Mouse (Mus musculus) ovary, adult 18-20 months (tissue): ENCODE results near the gene Ckmt1.
"Not testable (repeated sequence)": the region's sequence is repeated elsewhere in the genome, so short reads cannot be mapped to it uniquely, and the experiment has no call there.

Experiments
- DNase-seq: peaks from one replicate; pipeline ENCODE4 v3.0.0; 2022; ENCODE audit warnings: low spot score, mixed read lengths

Gene Ckmt1

DNA sequence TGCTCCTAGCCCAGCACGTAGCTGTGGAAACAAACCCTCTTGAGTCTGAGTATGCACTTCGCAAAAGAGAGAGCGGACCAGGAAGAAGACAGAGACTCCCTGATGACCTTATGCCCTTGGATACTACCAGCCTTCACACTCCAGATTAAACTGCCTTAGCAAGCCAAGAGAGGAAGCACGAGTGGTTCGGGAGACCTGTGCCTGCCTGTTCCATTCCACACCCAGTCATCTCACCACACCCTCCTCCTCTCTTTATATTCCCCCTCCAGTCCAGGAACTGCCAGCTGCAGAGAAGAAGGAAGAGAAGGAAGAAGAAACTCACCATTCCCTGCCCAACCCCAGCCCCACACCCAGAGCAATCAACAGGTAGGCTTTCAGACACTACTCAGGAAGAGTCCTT, at the start of gene Ckmt1:
Ckmt1 (plus strand) TSS at position 221 of the 400 bp plus-strand sequence.
- no peak for DNase-seq

DNA sequence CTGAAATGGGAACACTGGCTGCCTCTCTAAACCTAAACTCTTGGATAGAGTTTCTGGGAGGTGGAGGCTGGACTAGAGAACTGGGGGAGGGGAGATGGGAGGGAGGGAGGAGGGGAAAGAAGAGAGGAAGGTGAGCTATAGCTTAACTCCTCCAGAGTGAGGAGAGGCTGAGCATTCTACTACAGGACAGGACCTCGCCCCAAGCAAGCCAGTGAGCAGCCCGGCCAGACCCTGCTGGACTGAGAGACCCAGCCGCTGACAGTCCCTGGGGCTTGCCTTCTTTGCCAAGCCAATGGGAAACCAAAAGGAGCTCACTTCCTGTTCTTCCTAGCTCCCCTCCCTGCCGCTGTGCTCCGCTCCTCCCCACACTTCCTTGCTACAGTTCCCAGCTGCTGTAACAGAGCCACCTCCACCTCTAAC, 48.5 kb upstream of the Ckmt1 start:
- no peak for DNase-seq

DNA sequence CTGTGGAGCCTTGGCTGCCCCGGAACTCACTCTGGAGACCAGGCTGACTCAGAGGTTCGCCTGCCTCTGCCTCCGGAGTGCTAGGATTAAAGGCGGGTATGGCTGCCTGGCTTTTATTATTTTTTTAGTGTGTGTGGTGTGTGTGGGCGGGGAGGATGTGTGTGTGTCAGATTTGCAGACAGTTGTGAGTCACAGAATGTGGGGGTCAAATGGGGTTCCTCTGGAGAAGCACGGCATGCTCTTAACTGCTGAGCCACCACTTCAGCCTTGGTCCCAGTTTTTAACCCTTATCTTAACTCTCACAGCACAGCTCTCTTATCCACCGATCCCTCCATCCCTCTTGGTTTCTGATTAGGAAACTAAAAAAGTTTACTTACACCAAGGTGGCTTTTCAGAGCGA, 41.2 kb upstream of the Ckmt1 start:
- DNase-seq: no peak

DNA sequence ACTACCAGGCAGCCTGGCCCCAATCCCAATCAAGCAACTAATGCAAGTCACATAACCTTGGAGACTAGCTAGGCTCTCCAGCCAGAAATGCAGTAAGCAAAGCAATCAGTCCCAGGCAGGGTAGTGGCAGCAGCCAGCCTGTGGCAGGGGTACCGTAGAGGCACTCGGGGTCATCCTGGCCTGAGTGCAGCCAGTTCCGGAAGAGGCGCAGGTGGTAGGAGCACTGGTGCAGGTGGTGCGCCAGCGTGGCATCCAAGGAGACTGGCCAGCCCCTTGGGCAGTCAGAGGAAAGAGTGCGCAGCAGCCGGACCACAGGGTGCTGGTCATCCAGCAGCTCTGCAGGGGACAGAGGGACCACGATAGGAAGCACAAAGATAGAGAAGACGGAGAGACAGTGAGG, 34.5 kb upstream of the Ckmt1 start:
- DNase-seq: no peak

DNA sequence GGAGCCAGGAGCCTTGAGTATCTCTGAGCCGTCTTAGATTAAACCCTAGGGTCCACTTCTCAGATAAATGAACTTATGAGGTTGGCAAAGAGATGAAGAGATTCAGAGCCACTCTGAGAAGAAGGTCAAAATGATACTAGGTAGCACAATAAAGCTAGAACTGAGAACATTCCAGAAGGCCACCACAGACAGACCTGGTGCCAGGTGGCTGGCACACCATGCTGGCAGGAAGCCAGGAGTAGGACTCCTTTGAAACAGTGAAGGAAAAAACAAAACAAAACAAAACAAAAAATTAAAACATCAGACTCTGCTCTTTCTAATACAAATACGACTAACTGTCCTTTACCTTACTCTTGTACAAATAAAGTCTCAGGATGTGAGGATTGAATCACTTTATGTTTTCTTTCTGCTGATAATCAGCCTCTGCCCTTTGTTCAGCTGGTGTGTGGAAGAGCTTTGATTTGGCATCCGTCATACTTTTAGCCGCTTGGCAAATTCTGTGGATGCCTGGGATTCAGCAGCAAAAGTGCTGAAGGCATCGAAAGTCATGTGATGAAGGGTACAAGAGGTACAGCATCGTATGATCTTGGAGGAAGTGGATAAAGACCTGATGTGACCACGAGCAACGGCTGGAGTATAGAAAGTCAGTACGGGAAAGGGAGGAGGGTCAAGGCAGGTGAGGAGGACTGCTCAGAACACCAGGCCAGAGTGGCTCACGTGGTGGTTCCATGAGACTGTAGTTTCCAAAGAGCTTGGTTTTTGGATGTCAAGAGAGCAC, 33.6 kb upstream of the Ckmt1 start:
- DNase-seq: no peak

DNA sequence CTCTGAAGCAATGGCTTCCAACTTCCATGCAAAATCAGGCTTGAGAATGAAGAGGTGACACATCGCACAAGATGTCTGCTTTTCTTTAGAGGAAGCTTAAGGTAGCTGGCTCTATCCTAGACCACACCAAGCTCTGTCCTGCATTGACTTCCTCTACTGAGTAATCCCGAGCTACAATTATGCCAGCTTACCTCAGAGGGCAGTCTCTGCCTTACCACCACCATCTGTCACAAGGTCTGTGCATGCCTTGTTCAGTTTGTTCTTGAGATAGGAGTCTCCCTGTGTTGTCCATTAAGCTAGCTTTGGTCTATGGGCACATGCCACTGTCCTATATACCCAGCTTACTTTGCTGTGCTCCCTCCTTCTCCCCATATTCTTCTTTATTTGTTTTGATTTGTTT, 28.0 kb upstream of the Ckmt1 start:
- DNase-seq: no peak

DNA sequence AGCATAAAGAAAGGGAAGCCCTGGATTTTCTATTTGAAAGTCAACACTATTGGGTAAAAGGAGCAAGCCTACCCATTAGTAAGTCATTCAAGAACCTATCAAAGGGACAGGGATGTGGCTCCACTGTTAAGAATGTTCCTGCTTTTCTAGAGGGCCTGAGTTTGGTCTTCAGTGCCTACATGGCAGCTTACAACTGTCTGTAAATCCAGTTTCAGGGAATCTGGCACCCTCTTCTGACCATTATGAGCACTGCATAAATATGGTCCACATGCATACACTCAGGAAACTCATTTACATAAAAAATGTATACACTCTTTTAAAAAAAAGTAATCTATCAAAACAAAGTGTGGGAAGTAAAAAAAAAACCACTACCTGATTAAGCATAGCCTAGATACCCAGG, 18.5 kb upstream of the Ckmt1 start:
- DNase-seq: no peak

DNA sequence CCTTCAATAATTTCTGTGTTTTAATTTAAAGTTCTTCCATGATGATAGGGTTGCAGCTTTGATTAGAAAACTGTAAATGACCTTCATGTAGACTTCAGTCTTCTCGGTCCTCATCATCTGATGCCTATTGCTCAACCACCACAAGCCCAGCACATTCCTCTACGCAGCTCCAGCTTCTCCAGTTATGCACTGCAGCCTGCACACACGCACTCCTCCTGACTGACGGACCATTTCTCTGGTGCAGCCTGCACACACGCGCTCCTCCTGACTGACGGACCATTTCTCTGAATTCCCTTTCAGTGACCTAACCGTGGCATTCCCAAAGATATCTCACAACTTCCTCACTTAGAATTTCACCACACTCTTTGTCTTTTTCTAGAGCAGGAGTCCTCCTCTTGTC, 4.4 kb upstream of the Ckmt1 start:
- no peak for DNase-seq

DNA sequence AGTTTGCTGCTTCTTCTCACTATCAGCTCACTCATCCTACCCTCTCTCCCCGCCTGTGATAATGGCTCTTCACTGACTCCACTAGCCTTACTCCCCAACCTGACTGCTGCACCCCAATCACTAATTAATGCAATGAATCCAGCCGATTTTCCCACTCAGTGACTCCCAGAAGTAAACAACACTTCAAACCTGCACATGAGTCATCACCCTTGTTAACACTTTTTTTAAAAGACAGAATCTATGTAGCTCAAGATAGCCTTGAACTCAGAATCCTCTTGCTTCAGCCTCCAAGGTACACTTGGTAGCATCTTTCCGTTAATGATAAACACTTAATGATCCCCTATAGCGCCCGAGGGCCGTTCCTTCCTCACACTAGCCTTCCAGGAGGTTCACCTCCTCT, 3.1 kb upstream of the Ckmt1 start:
- DNase-seq: no peak

DNA sequence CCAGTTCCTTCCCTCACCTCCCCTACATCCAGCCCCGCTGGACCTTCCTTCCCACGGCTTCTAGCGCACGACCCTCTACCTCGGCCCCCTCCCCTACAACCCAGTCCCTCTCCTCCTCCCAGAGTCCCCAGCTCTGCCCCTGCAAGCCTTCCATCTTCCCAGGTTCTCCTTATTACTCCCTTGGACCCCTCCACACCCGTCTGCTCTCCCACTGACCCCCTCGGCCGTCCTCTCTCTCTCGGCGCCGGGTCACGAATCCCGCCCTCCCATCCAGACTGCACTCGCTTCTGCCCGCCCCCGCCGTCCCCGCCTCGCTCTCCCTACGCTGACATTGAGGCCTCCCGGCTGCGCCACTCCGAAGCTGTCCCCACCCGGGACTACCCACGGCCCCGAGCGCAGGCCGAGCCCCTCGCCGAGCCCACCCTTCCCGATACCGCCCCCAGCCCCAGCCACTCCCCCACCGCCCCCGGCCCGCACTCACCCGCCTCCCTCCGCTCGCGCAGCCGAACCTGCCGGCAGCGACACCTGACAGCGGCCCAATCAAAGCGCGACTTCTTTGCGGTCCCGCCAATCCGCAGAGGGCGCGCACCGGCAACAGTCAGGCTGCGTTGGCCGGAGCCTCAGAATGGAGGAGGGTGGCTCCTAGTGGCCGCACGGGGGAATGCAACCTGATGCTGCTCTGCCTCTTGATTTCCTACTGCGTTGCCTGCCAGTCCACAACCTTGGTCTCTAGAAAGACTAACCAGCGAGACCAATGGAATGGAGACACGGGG, 2.5 kb upstream of the Ckmt1 start, which contains the start of gene Ppip5k1:
Ppip5k1 (minus strand) TSS at position 577 of the 773 bp plus-strand sequence.
- DNase-seq: peak; percentile 94

DNA sequence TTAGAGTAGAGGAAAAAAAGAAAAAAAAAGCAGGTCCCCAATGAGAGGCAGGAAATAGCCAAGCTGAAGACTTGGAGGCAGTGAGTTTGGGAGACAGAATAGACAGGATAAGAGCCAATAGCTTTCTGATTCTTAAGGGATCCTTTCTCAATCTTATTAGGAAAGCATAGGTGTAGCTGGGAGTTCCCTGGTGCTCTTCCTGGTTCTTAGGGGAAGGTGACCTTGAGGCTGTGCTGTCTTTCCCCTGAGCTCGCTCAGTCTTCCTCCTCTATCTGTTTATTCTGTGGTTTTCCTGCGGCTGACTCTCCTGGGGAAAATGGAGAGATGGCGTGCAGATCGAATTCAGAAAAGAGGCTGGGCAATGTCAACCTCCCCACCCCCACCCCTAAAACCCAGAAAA, 447 bp downstream of the Ckmt1 start:
- DNase-seq: no peak

DNA sequence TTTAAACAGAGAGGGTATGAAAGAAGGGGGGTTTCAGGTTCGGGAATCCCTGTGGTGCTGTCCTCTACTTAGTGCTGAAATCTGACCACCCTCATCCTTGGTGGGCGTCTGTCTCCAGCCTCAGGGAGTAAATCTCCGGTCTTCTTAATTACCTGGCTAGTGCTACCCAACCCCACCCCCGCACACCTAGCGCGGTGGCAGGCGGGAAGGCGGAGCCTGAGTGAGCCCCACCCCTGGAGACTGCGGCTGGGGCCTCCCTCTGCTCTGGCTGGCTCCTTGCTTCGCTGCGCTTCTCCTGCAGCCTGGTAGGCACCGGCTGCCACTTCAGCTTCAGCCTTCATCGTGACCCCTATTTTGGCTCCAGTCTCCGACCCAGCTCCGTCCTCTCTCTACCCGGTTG, 867 bp downstream of the Ckmt1 start:
- DNase-seq: peak; percentile 32

DNA sequence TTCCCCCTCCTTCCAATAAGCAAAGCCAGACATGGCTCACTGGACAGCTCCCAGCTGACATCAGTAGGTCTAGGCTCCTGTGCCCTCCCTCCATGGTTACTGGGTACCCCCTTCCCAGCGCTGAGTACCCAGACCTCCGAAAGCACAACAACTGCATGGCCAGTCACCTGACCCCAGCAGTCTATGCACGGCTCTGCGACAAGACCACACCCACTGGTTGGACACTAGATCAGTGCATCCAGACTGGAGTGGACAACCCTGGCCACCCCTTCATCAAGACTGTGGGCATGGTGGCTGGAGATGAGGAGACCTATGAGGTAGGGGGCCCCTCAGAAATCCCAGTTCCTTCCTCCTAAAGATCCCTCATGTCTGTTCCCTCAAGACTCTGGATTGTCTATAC, 1.9 kb downstream of the Ckmt1 start:
- no peak for DNase-seq

DNA sequence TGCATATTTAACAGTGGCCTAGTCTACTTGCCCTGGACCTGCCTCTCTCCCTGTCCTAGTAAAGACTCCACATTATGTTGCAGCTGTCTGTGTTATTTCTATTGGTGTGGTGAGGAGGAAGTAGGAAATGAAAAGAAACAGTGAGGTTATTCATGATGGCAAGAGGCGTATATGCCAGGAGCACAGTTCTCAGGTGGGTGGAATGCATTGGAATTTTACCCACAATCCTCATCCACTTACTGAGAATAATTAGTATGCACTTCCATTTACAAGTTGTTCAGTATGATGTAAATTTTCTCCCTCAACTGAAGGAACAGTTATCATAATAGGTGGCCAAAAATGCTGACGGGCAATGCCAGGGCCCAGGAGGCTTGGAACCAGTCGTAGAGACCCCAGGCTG, 6.1 kb downstream of the Ckmt1 start:
- no peak for DNase-seq

DNA sequence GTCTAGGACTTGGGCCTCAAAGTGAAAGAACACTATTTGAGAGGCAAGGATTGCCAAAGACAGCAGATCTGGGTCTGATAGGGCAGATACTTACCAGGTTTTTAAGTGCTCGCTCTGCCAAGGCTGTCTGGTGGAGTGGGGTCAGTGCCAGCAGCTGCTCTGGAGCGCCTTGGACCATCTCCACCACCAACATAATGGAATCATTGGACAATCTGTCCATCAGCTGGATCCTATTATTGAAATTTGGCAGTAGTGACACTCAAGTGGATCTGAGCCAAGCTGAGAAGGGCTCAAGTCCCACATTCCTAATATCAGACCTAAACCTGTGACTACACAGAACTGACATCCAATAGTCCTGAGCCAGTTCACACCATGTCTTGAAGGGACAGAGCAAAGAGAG, 11.3 kb downstream of the Ckmt1 start:
- DNase-seq: no peak

DNA sequence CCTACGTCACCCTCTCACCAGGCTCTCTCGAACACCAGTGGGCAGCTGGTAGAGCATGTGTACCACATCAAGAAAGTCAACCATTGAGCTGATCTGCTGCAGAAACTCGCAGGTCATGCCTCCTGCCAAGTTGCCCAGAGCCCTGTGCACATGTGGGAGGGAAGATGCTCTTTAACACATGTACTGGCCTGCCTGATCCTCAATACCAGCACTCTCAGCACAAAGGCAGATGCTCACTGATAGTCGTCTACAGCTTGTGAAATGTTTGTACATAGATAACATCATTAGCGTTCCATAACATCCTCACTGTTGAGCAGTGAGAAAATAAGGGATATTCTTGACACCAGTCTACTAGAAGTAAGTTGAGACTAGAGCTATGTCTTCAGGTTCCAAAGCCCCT, 13.4 kb downstream of the Ckmt1 start:
- DNase-seq: no peak

DNA sequence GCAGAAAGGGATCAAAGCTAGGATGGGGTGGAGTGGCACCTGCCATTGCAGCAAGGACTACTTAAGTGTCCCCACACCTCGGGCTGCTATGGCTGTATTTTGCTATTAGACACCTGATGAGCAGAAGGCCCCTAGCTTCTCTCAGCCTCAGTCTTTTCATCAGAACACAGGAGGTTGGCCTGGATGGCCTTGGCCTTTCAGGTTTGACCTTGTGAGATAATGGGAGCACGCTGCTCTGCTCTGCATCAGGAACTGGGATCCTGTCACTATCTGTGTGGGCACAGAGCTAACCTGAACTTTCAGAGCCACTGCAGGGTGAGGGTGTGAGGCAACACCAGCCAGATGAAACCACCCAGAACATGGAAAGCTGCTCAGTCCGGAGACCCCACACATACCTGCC, 14.8 kb downstream of the Ckmt1 start:
- DNase-seq: no peak

DNA sequence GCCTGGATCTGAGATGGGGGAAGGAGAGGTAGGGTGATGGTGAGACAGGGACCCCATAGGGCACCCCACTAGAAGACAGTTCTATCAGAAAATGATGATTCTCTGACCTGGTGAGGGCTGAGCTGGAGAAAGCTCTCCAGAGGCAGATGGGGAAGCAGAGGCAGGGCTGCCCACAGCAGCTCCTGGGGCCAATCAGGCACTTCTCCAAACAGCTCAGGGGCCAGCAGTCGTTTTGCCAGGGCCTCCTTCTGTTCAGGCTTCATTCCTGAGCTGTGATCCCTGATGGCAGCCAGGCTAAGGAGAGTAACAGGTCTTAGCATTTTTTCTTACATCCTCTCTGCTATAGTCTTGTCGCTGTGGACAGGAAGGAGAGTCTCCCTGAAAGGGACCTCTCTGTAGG, 17.3 kb downstream of the Ckmt1 start:
- DNase-seq: no peak

DNA sequence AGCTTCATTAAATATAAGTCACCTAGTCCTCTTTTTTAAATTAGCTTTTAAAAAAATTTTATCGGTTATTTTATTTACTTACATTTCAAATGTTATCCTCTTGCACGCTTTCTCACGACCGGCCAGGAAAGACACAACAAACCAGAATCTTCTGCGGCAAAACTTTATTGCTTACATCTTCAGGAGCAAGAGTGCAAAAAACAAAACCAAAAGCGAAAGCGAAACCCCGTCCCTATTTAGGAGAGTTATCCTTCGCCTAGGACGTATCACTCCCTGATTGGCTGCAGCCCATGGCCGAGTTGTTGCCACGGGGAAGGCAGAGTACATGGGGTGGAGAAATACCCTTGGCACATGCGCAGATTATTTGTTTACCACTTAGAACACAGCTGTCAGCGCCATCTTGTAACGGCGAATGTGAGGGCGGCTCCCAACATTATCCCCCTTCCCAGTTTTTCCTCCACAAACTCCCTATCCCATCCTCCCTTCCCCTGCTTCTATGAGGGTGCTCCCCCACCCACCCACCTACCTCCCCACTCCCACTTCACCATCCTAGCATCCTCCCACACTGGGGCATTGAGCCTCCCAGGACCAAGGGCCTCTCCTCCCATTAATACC, 29.6 kb downstream of the Ckmt1 start, which contains the start of gene Strc:
Strc (minus strand) TSS at position 208 of the 615 bp plus-strand sequence.
- not testable (repeated sequence) for DNase-seq

DNA sequence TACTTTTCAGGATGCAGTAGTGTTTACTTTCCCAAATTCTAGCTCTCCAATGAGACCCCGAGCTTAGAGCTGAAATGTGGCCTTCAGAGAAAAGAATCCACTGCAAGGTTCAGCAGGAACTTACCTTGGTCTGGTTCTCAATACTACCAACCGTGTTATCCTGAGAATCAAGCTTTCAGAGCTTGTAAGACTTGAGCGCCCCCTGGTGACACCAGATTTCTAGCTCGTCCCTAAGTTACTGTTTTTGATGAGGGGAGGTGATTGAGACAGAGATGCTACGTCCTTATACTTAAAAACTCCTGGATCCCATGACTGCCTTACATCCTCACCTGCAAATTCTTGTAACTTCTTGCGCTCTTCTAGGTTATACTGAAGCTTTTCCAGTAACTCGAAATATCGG, 39.1 kb downstream of the Ckmt1 start:
- DNase-seq: peak; percentile 34

DNA sequence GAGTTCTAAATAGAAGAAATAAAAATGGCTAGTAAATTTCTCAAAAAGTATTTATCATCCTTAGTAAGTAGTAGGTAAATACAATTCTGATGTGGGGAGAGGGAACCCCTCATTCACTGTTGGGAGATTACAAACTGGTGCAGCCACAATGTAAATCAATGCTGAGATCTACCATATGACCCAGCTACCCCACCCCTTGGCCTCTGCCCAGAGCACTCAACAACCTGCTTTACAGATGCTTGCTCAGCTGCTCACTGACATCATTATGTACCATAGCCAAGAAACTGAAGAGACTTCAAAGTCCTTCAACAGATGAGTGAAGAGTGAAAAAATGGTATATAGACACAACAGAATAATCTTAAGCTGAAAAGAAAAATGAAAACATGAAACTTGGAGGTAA, 45.8 kb downstream of the Ckmt1 start:
- no peak for DNase-seq

DNA sequence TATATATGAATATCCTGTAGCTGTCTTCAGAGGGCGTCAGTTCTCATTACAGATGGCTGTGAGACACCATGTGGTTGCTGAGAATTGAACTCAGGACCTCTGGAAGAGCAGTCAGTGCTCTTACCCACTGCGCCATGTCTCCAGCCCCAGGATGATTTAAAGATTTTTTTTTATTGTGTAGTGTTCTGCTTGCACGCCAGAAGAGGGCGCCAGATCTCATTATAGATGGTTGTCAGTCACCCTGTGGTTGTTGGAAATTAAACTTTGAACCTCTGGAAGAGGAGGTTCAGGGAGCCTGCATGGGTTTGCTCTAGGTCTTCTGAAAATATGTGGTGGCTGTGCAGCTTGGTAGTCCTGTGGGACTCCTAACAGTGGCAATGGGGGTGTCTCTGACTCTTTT, 50.6 kb downstream of the Ckmt1 start:
- no peak for DNase-seq

DNA sequence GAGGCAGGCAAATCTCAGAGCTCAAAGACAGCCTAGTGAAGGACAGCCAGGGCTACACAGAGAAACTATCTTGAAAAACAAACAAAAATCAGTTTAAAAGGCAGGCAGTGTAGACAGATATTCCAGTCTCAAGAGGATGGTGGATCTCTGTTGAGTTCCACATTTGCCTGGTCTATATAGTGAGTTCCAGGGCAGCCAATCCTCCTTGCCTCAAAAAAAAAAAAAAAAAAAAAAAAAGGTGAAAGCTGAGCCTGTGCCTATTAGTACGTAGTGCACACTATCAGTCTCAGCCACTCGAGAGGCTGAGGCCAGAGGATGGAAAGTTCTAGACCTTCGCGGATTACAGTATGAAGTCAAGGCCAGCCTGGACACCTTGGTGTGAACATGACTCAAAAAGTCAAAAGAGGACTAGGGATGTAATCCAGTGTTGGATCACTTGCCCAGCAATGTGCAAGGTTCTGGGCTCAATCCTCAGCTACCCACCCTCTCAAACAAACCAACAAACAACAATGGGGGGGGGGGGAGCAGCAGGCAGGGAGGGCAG, 55.4 kb downstream of the Ckmt1 start:
- peak; percentile 3 for DNase-seq
